Comparison of ENCODE assay signal across 1 mouse cellular context in genomic region chr6:55338077-55338476, GRCm38 (mm10).
TF ChIP-seq lines count a peak whose summit lies in the region.

No protein-coding gene starts in this region.

TF ChIP-seq in MEL, 35 proteins besides CTCF, POLR2A, EP300 and RAD21:
- TF ChIP-seq HCFC1 (IDR thresholded peaks at IDR 0.05; ENCODE audit: low read depth, low read length) (no peak), ZMIZ1 (IDR thresholded peaks at IDR 0.05; ENCODE audit: low read depth, low read length) (no peak), BHLHE40 (IDR thresholded peaks at IDR 0.05; ENCODE audit: borderline replicate concordance, low read depth, low read length) (no peak), KAT2A (conservative IDR thresholded peaks at IDR 0.05; ENCODE audit: low read depth, low read length) (no peak), GATA1 (IDR thresholded peaks at IDR 0.05; ENCODE audit: low read depth, low read length) (no peak), NRF1 (IDR thresholded peaks at IDR 0.05; ENCODE audit: insufficient read depth, low read depth, low read length, poor library complexity, severe bottlenecking) (no peak), CHD2 (IDR thresholded peaks at IDR 0.05; ENCODE audit: low read length) (no peak), MEF2A (IDR thresholded peaks at IDR 0.05; ENCODE audit: extremely low read depth, insufficient replicate concordance, low read depth, low read length, poor library complexity, severe bottlenecking) (no peak)
